26 mouse cellular contexts compared by ENCODE assay signal in the genomic region with DNA sequence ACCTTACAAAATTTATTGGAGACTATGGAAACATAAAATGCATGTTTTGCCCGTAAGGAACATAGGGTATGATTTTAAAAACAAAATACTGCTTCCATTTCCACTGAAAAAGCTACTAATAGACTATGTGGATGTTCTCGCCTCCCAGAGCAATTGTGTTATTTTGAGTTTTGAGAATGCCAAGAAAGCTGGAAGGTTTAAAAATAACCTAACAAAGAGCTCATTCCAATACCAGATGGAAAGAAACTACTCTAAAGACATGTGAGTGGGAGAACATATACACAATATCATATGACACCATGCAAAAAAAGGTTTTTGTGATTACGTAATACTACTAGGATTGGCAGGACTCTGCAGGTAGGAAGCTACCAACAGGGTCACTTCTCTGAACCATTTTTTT. TPM values are rescaled to one million over a fixed set of nuclear protein-coding genes. Genes with fewer than 3 reads are reported as not detected.
"Had no signal": no experiment of that assay in that cellular context is flagged by ENCODE, and none has a peak within 500 bp of the region (broad histone marks: within the 10 kb centered on the region; RNA-seq: fewer than 3 reads in every experiment).

No protein-coding gene starts in this region.

- H3K9me3 ChIP-seq: kidney, embryonic 15.5 days; limb, embryonic 10.5 days; limb, embryonic 13.5 days; neural tube, embryonic 12.5 days; stomach, embryonic 15.5 days had no signal

- H3K9ac ChIP-seq: kidney, embryonic 15.5 days; limb, embryonic 13.5 days; liver, embryonic 14.5 days; liver, postnatal 0 days; lung, embryonic 14.5 days; neural tube, embryonic 12.5 days; stomach, embryonic 15.5 days had no signal

- H3K4me2 ChIP-seq: kidney, embryonic 15.5 days; limb, embryonic 13.5 days; lung, embryonic 14.5 days; midbrain, embryonic 11.5 days; neural tube, embryonic 12.5 days; stomach, embryonic 15.5 days had no signal

- DNase-seq: kidney, adult 8-10 months; kidney, postnatal 10 days; kidney, postnatal 36 days; layer of hippocampus, postnatal 36 days; liver; liver, postnatal 0 days; lung, embryonic 14.5 days; midbrain, embryonic 14.5 days; retina, postnatal 1 day; right cerebral cortex, postnatal 25 days; spleen, adult 18-20 months; thymus, adult 18-20 months; thymus, postnatal 36 days had no signal

- ATAC-seq: liver, postnatal 0 days; lung, postnatal 0 days had no signal

- H3K27ac ChIP-seq: kidney, embryonic 15.5 days; left cerebral cortex, adult 2 months; limb, embryonic 10.5 days; limb, embryonic 13.5 days; liver, embryonic 14.5 days; macrophage; neural tube, embryonic 12.5 days; stomach, embryonic 15.5 days had no signal

- H3K4me3 ChIP-seq: kidney, embryonic 15.5 days; left cerebral cortex, adult 2 months; limb, embryonic 10.5 days; limb, embryonic 13.5 days; neural tube, embryonic 12.5 days; stomach, embryonic 15.5 days had no signal

- H3K27me3 ChIP-seq: kidney, embryonic 15.5 days; limb, embryonic 13.5 days; neural tube, embryonic 12.5 days; stomach, embryonic 15.5 days had no signal

- H3K36me3 ChIP-seq: kidney, embryonic 15.5 days; limb, embryonic 13.5 days; neural tube, embryonic 12.5 days; stomach, embryonic 15.5 days had no signal

RNA-seq across cellular contexts. Expression of a gene that starts 30.8 kb away (rescaled TPM):
- total RNA-seq: layer of hippocampus, postnatal 10 days; layer of hippocampus, postnatal 36 days; left cerebral cortex, adult 2 months; left cerebral cortex, postnatal 14 days had no signal
- polyA plus RNA-seq: limb, embryonic 10.5 days; limb, embryonic 13.5 days; midbrain, embryonic 11.5 days; midbrain, embryonic 14.5 days; neural tube, embryonic 12.5 days; testis, adult 2 months had no signal
